Mouse (Mus musculus) liver, embryonic 11.5 days (tissue): ENCODE data around the gene Ralgps1. TPM values are rescaled to one million over a fixed set of nuclear protein-coding genes. Genes with fewer than 3 reads are reported as not detected.

Experiments
- ATAC-seq: fragments of 200-750 bp; cut with Nextera tagmentation; replicated peaks from 2 replicates; pipeline ENCODE4 v1.8.0; 2017; ENCODE audit warnings: moderate number of reproducible peaks, mild to moderate bottlenecking, moderate TSS enrichment, moderate library complexity; ENCODE audit not compliant: low FRiP score
- DNase-seq: peaks from one replicate; pipeline ENCODE4 v3.0.0-alpha.2; 2017; ENCODE audit warnings: low spot score
- H3K27ac ChIP-seq: fragments of 300-500 bp; sonication (generic); 2 replicates; pipeline ENCODE4 v1.5.1; 2014; ENCODE audit warnings: mild to moderate bottlenecking, low read depth, low read length, control low read depth
- H3K27me3 ChIP-seq: fragments of 300-500 bp; sonication (generic); replicated peaks from 2 replicates; pipeline ENCODE4 v1.6.1; 2014; ENCODE audit warnings: low read length, mixed read lengths; ENCODE audit not compliant: control insufficient read depth, insufficient read depth
- H3K36me3 ChIP-seq: fragments of 300-500 bp; sonication (generic); 2 replicates; pipeline ENCODE4 v1.6.1; 2014; ENCODE audit warnings: mild to moderate bottlenecking, low read length, moderate library complexity, mixed read lengths; ENCODE audit not compliant: control insufficient read depth, insufficient read depth
- H3K4me1 ChIP-seq: fragments of 300-500 bp; sonication (generic); replicated peaks from 2 replicates; pipeline ENCODE4 v1.6.1; 2014; ENCODE audit warnings: low read length, mixed read lengths; ENCODE audit not compliant: control insufficient read depth, insufficient read depth
- H3K4me2 ChIP-seq: fragments of 300-500 bp; sonication (generic); 2 replicates; pipeline ENCODE4 v1.6.1; 2014; ENCODE audit warnings: mild to moderate bottlenecking, control low read depth, moderate library complexity
- H3K4me3 ChIP-seq: fragments of 300-500 bp; sonication (generic); 2 replicates; pipeline ENCODE4 v1.5.1; 2014; ENCODE audit warnings: low read depth, low read length, control low read depth
- H3K9ac ChIP-seq: fragments of 300-500 bp; sonication (generic); 2 replicates; pipeline ENCODE4 v1.6.1; 2014; ENCODE audit warnings: low read depth, low read length, control low read depth
- H3K9me3 ChIP-seq: fragments of 300-500 bp; sonication (generic); 2 replicates; pipeline ENCODE4 v1.6.1; 2016; ENCODE audit warnings: low read length, inconsistent platforms, mixed read lengths; ENCODE audit not compliant: control insufficient read depth
- WGBS: fragments of 180-500 bp; shearing (Covaris S2); extraction: QIAGEN DNeasy Blood & Tissue Kit; methylation state at CpG from one replicate; pipeline ENCODE4 v1.1.7; 2014; 5-methylcytosine and 5-hydroxymethylcytosine counted together
- polyA plus RNA-seq: library from polyadenylated mRNA; unstranded; fragments of >200 nt; fragmentation: Nextera tagmentation; extraction: Ambion mirVana; gene quantifications from 2 replicates; pipeline ENCODE4 v1.2.1, GENCODE M21; 2014

Ralgps1 gene
- polyA plus RNA-seq, 1 experiment from 2014 or later, result 3.0 TPM

DNA sequence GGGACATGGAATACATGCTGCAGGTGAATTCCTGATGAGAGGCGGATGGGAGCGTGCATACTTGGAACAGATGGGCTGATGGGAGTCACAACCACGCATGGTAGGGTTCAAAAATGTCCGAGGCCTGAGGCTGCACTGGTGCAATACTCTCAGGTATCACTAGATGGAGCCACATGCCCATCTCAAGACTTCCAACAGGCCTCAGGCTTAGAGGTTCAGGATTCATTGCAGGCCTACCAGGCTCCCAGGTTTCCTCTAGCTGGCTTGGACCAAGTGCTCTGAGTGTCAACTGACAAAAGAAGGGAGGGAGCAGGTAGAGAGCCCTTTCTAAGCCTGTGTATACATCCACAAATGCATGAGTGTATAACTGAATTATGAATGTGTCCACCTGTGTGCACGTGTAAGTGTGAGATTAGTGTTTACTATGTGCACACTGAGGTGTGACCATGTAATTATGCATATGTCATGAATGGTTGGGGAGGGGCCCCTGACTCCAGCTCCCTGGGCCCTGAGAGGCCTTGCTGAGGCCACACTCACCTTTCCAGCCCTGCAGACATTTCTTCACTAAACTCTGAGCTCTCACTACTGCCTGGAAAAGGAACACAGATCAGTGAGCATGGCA, 216.4 kb downstream of the Ralgps1 start:
- no peak overlapping the region for H3K9ac ChIP-seq
- DNase-seq (peak; percentile 45), ATAC-seq (no peak)
- no peak overlapping the region for H3K4me3 ChIP-seq
- 0 out of 2 replicates have a peak, but pooled peaks cover 3% of the 10 kb centered on the region for H3K36me3 ChIP-seq
- H3K4me1 ChIP-seq, result peaks cover 3% of the 10 kb centered on the region; the same call in 1 of the 2 replicates
- no peaks in the 10 kb centered on the region for H3K9me3 ChIP-seq
- WGBS, result 26% methylated on average over 5 of the region's 5 CpGs
- no peaks in the 10 kb centered on the region for H3K27me3 ChIP-seq
- H3K27ac ChIP-seq, result no peak overlapping the region
- no peak overlapping the region for H3K4me2 ChIP-seq

DNA sequence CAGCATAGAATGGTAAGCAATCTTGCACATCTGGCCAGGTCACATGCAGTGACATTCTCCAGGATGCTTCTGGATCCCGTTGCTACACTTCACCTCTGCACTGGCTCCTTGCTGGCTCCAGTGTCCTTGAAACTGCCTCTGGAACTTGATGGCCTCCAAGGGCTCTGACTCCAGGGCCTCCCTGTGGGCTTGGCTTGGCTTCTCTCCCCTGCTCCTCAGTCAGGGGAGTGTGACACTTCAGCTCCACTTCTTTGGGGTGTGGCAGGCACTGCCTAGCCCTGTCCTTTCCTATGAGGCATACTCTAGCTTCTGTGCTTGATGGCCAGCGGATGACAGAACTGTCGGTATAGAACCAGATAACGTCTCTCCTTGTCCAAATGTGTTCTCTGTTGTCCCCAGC, 224.3 kb downstream of the Ralgps1 start:
- Histone ChIP-seq H3K9ac (no peak overlapping the region), H3K27ac (no peak overlapping the region), H3K4me1 (no peaks in the 10 kb centered on the region), H3K4me2 (no peak overlapping the region), H3K27me3 (no peaks in the 10 kb centered on the region), H3K36me3 (no peaks in the 10 kb centered on the region), H3K4me3 (no peak overlapping the region), H3K9me3 (no peaks in the 10 kb centered on the region)
- 77% methylated on average over 4 of the region's 4 CpGs for WGBS
- ATAC-seq, result no peak
- DNase-seq, result no peak

DNA sequence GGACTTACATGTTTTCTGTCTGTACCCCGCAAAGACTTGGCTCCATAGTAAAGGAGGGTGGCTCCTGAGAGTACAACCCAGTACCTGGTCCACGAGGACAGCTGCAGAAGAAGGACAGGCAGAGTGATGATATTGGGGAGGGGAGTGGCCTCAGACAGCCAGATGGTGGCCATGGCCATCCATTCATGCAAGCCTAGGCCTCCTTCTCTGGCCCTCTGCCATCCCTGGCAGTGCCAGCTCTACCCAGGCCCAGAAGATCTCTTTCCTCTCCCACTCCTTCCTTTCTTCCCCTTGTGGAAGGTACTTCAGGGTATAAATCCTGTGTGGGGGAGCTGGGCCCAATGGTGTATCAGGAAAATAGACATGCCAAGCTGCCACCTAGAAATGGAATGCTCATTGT, 228.0 kb downstream of the Ralgps1 start:
- no peak overlapping the region for H3K27ac ChIP-seq
- no peaks in the 10 kb centered on the region for H3K36me3 ChIP-seq
- DNase-seq (no peak), ATAC-seq (no peak)
- no peak overlapping the region for H3K9ac ChIP-seq
- no peak overlapping the region for H3K4me3 ChIP-seq
- WGBS, result 74% methylated on average over 2 of the region's 2 CpGs
- no peaks in the 10 kb centered on the region for H3K9me3 ChIP-seq
- no peaks in the 10 kb centered on the region for H3K4me1 ChIP-seq
- no peak overlapping the region for H3K4me2 ChIP-seq
- H3K27me3 ChIP-seq, result no peaks in the 10 kb centered on the region

DNA sequence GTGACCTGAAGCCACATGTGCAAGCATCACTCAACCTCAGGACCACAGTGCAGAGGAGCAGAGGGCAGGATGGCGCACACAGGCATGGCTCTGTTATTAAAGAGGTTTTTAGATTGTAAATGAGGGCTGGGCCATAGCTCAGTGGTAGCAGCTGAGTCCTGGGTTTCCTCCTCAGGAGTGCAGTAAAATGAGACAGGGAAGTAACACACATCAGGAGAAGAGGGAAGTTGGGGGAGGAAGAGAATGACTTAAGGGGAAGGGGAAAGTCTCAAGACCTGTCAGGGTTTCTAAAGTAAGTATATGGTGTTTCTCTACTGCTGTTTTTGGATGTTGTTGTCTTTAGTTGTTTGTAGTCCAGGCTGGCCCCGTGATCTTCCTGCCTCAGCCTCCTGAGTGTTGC, 232.8 kb downstream of the Ralgps1 start:
- Histone ChIP-seq H3K36me3 (no peaks in the 10 kb centered on the region), H3K4me3 (no peak overlapping the region), H3K4me1 (no peaks in the 10 kb centered on the region), H3K27ac (no peak overlapping the region), H3K27me3 (0 out of 2 replicates have a peak, but pooled peaks cover 2% of the 10 kb centered on the region), H3K4me2 (no peak overlapping the region), H3K9ac (no peak overlapping the region), H3K9me3 (no peaks in the 10 kb centered on the region)
- ATAC-seq (no peak), DNase-seq (no peak)
- WGBS, result 59% methylated on average over 2 of the region's 2 CpGs

DNA sequence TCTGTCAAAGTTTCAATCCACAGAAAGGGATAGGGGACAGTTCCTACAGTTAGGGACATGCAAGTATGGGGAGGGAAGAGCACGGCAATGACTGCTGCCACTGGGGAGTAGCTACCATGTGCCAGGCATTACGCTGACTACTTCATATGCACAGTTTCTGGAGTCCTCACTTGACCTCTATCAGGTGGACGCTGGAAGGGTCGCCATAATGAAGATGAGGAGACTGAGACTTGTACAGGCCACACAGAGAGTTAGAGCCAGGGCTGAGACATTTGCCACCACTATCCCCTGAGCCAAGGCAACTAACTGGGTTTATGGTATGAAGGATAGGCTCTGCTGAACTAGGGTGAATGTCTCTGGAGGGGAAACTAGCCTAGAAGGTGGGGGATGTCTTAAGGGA, 233.6 kb downstream of the Ralgps1 start:
- Histone ChIP-seq H3K4me2 (no peak overlapping the region), H3K9me3 (no peaks in the 10 kb centered on the region), H3K4me1 (no peaks in the 10 kb centered on the region), H3K36me3 (no peaks in the 10 kb centered on the region), H3K27me3 (peaks cover 6% of the 10 kb centered on the region), H3K9ac (no peak overlapping the region), H3K4me3 (no peak overlapping the region), H3K27ac (no peak overlapping the region)
- WGBS, result 72% methylated on average over 4 of the region's 4 CpGs
- ATAC-seq, result no peak
- no peak for DNase-seq

DNA sequence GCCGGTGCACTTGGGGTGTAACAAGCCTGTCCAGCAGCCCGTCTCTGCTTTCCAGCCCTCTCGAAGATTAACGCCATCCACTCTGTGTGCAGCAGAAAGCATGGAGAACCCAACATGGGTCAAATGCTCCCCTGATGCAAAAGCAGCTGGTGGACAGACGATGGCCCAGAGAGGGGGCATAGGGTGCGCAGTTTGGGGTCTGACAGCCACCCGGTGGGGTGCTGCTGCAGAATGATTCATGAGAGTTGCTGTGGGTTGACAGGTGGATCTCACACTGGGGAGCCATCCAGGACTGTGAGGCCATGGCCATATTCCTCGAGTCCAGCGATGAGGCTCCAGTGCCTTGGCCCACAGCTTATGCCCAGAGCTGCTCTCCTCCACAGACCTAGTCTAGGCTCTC, 234.0 kb downstream of the Ralgps1 start:
- Histone ChIP-seq H3K4me3 (no peak overlapping the region), H3K4me1 (no peaks in the 10 kb centered on the region; the same call in 1 of the 2 replicates), H3K4me2 (no peak overlapping the region), H3K9me3 (no peaks in the 10 kb centered on the region), H3K36me3 (no peaks in the 10 kb centered on the region), H3K9ac (no peak overlapping the region), H3K27ac (no peak overlapping the region), H3K27me3 (peaks cover 11% of the 10 kb centered on the region)
- no peak for ATAC-seq
- WGBS, result 85% methylated on average over 9 of the region's 9 CpGs
- no peak for DNase-seq

DNA sequence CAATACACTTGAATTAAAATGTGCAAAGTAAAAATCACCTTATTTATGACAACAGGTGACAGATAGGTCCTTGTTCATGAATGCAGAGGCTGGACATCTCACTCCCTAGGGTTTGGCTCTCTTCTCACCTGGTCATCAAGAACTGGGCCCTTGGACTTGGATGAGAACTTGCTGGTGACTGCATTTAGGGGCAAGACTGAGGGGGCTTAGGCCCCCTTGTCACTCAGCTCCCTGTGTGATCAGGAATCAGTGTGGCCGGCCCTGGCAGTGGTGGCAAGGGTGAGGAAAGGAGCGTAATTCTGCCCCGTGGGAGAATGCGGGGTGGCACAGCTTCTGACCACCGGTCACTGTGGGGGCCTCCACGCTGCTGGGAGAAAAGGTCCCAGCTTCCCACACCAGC, 234.9 kb downstream of the Ralgps1 start:
- Histone ChIP-seq H3K36me3 (no peaks in the 10 kb centered on the region), H3K9ac (no peak overlapping the region), H3K27me3 (peaks cover 16% of the 10 kb centered on the region), H3K4me2 (no peak overlapping the region), H3K4me3 (no peak overlapping the region), H3K9me3 (no peaks in the 10 kb centered on the region), H3K4me1 (peaks cover 5% of the 10 kb centered on the region), H3K27ac (no peak overlapping the region)
- 84% methylated on average over 6 of the region's 6 CpGs for WGBS
- ATAC-seq (no peak), DNase-seq (no peak)

DNA sequence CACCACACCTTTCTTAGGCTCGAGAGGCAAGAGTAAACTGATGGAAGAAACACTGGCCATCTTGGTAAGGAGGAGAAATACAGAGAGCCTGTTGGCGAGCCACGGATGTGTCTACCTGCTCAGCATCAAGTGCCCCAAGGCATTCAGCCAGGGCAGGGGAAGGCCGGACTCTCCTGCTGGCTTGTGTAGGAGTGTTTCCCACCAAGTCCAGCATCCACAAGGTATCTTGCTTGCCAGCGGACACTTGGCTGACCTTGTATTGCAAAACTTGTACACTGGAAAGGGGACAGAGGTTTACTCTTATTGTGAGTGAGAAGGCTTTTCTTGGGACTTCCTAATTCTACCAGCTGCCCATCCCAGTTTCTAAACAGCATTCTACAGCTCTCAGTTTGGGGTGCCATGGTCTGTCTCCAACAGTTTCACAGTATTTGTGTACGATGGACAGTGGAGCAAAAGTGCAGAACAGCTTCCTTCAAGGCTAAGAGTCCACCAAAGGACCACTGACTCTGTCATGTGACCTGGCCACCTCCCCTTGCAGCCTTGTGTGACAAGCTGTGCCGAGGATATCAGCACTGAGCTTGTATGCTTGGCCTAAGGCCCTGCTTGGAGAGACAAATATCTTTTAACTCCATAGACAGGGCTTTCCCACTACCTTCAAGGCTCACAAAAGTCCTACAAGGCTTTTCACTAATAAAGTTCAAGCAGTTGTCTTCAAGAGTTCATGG, 236.4 kb downstream of the Ralgps1 start:
- WGBS, result 66% methylated on average over 7 of the region's 7 CpGs
- Histone ChIP-seq H3K4me3 (no peak overlapping the region), H3K9ac (no peak overlapping the region), H3K36me3 (no peaks in the 10 kb centered on the region), H3K27me3 (peaks cover 16% of the 10 kb centered on the region), H3K27ac (no peak overlapping the region), H3K4me1 (peaks cover 5% of the 10 kb centered on the region), H3K9me3 (no peaks in the 10 kb centered on the region), H3K4me2 (no peak overlapping the region)
- DNase-seq (no peak), ATAC-seq (no peak)

DNA sequence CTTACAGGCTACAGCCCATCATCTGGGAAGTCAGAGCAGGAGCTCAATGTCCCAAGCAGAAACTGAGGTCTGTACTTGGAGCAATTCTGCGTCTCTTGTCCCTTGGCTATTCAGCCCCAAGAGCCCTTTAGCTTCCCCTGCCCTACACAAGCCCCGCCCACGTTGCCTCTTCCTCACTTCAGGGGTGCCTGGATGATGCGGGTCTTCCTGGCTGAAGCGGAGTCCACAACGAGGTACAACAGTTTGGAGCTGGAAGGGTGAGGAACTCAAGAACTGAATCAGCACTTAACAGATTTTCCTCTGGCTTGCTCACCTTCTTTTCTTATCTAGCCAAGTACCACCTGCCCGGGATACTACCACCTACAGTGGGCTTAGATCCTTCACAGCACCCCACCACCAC, 239.0 kb downstream of the Ralgps1 start:
- no peak overlapping the region for H3K4me2 ChIP-seq
- H3K4me1 ChIP-seq, result peaks cover 5% of the 10 kb centered on the region
- WGBS, result 7% methylated on average over 7 of the region's 7 CpGs
- ATAC-seq, result no peak
- H3K9ac ChIP-seq, result no peak overlapping the region
- no peak for DNase-seq
- no peak overlapping the region for H3K4me3 ChIP-seq
- H3K9me3 ChIP-seq, result no peaks in the 10 kb centered on the region
- no peaks in the 10 kb centered on the region for H3K36me3 ChIP-seq
- H3K27me3 ChIP-seq, result peaks cover 16% of the 10 kb centered on the region
- H3K27ac ChIP-seq, result no peak overlapping the region
